Mouse (Mus musculus): ENCODE results near the gene Pwwp2a. TPM values are rescaled to one million over a fixed set of nuclear protein-coding genes. Genes with fewer than 3 reads are reported as not detected.
A peak's percentile ranks its signal among the peaks of the same experiment; 100 is the strongest.

The Pwwp2a gene
- total RNA-seq, 2 experiments from 2014 or later: 21.5 to 29.2 TPM

GRCm38 (mm10) chr11:43712178-43712577 is 30.4 kb downstream of the Pwwp2a start:
- no peak for ATAC-seq (ENCODE audit: poor library complexity, severe bottlenecking)

GRCm38 (mm10) chr11:43723411-43723810 is 41.6 kb downstream of the Pwwp2a start:
- ATAC-seq (ENCODE audit: poor library complexity, severe bottlenecking): no peak

GRCm38 (mm10) chr11:43727796-43728195 is 46.0 kb downstream of the Pwwp2a start:
- ATAC-seq (ENCODE audit: poor library complexity, severe bottlenecking): no peak

GRCm38 (mm10) chr11:43728737-43729301 is 47.0 kb downstream of the Pwwp2a start:
- ATAC-seq (ENCODE audit: poor library complexity, severe bottlenecking): peak; percentile 77

GRCm38 (mm10) chr11:43747233-43748226 is 65.7 kb downstream of the Pwwp2a start, which contains the start of gene Ttc1:
Gene Ttc1 (minus strand): TSS chr11:43748008.
- peak; percentile 99 for ATAC-seq (ENCODE audit: poor library complexity, severe bottlenecking)

GRCm38 (mm10) chr11:43751542-43751941 is 69.7 kb downstream of the Pwwp2a start:
- ATAC-seq (ENCODE audit: poor library complexity, severe bottlenecking): no peak

- no peak for ATAC-seq (ENCODE audit: poor library complexity, severe bottlenecking)
These were observed 72.8 kb downstream of the Pwwp2a start for GRCm38 (mm10) chr11:43754568-43754967.

- ATAC-seq (ENCODE audit: poor library complexity, severe bottlenecking): no peak
These were observed 73.6 kb downstream of the Pwwp2a start for GRCm38 (mm10) chr11:43755411-43755810.

- ATAC-seq (ENCODE audit: poor library complexity, severe bottlenecking): no peak
These were observed 76.6 kb downstream of the Pwwp2a start for GRCm38 (mm10) chr11:43758436-43758835.

- peak; percentile 100 for ATAC-seq (ENCODE audit: poor library complexity, severe bottlenecking)
These were observed 85.3 kb downstream of the Pwwp2a start for GRCm38 (mm10) chr11:43766922-43767648.

GRCm38 (mm10) chr11:43767749-43768148 is 86.0 kb downstream of the Pwwp2a start:
- ATAC-seq (ENCODE audit: poor library complexity, severe bottlenecking): no peak

- no peak for ATAC-seq (ENCODE audit: poor library complexity, severe bottlenecking)
These were observed 88.3 kb downstream of the Pwwp2a start for GRCm38 (mm10) chr11:43770110-43770509.

Other genes with a start within 250 kb of the Pwwp2a start
- 25.9 and 36.3 TPM in 2 replicates for gene Slu7, start 248.3 kb upstream of the Pwwp2a start, total RNA-seq (2015)
- 74.2 and 77.7 TPM in 2 replicates for gene Slu7, start 248.3 kb upstream of the Pwwp2a start, total RNA-seq (2017)
- gene C1qtnf2, start 207.7 kb upstream of the Pwwp2a start, total RNA-seq (2015): not detected in 2 replicates
- not detected in 2 replicates for gene C1qtnf2, start 207.7 kb upstream of the Pwwp2a start, total RNA-seq (2017)
- gene Ccnjl, start 153.2 kb upstream of the Pwwp2a start, total RNA-seq (2015): not detected in 2 replicates
- not detected in 2 replicates for gene Ccnjl, start 153.2 kb upstream of the Pwwp2a start, total RNA-seq (2017)
- not detected in 2 replicates for gene 4933415A04Rik, start 95.0 kb upstream of the Pwwp2a start, total RNA-seq (2015)
- gene 4933415A04Rik, start 95.0 kb upstream of the Pwwp2a start, total RNA-seq (2017): not detected in 2 replicates
- gene Fabp6, start 80.5 kb upstream of the Pwwp2a start, total RNA-seq (2015): not detected in 2 replicates
- gene Fabp6, start 80.5 kb upstream of the Pwwp2a start, total RNA-seq (2017): not detected in 2 replicates
- gene Ttc1, start 66.0 kb downstream of the Pwwp2a start, total RNA-seq (2015): 32.1 and 37.8 TPM in 2 replicates
- 56.4 and 65.2 TPM in 2 replicates for gene Ttc1, start 66.0 kb downstream of the Pwwp2a start, total RNA-seq (2017)
- not detected in 2 replicates for gene Adra1b, start 219.2 kb downstream of the Pwwp2a start, total RNA-seq (2015)
- not detected in 2 replicates for gene Adra1b, start 219.2 kb downstream of the Pwwp2a start, total RNA-seq (2017)

Data from megakaryocyte, adult 5-6 weeks (primary cell).